Comparison of ENCODE assay signal across 30 mouse cellular contexts in genomic region chr15:83237460-83238243, GRCm38 (mm10). TPM values are rescaled to one million over a fixed set of nuclear protein-coding genes. Genes with fewer than 3 reads are reported as not detected.
DNase-seq lines count a peak whose midpoint lies in the region; ATAC-seq and TF ChIP-seq lines count a peak whose summit lies in the region.
"Had no signal": no experiment of that assay in that cellular context is flagged by ENCODE, and none has a peak within 500 bp of the region (broad histone marks: within the 10 kb centered on the region; RNA-seq: fewer than 3 reads in every experiment).

No protein-coding gene starts in this region.

- H3K36me3 ChIP-seq in midbrain, embryonic 11.5 days (ENCODE audit: control insufficient read depth, insufficient read depth, low read length) = no peaks in the 10 kb centered on the region
- no peaks in the 10 kb centered on the region for H3K36me3 ChIP-seq in midbrain, postnatal 0 days (ENCODE audit: insufficient read depth, low read length)
- peaks cover 7% of the 10 kb centered on the region; the same call in 1 of the 2 replicates for H3K36me3 ChIP-seq in ES-E14 (ENCODE audit: control insufficient read depth, insufficient read depth, low read length, poor library complexity, severe bottlenecking)
- H3K36me3 ChIP-seq in hindbrain, embryonic 14.5 days (replicated peaks; ENCODE audit: control insufficient read depth, insufficient read depth) = no peaks in the 10 kb centered on the region
- H3K36me3 ChIP-seq: embryonic facial prominence, embryonic 12.5 days; heart, embryonic 12.5 days; hindbrain, embryonic 15.5 days; liver, embryonic 13.5 days; midbrain, embryonic 13.5 days had no signal

- in situ Hi-C loops in ES-E14 (cut with MboI; ENCODE audit: low sequenced_read_pairs in 2 of 2, unreplicated experiment in 2 of 2) = no loop called here

- no peak for ATAC-seq in midbrain, embryonic 11.5 days (ENCODE audit: low FRiP score)
- no peak for ATAC-seq in midbrain, postnatal 0 days (ENCODE audit: low FRiP score)
- no peak for ATAC-seq in hindbrain, embryonic 14.5 days (ENCODE audit: low FRiP score)
- no peak for ATAC-seq in inflammation-experienced regulatory T-cells, adult 6 months
- ATAC-seq: activated CD4-positive, CD25-positive, alpha-beta regulatory T cell, adult 4 months; forebrain, embryonic 14.5 days; lung, postnatal 0 days; midbrain, embryonic 13.5 days had no signal

- no peaks in the 10 kb centered on the region for H3K27me3 ChIP-seq in midbrain, embryonic 11.5 days (ENCODE audit: control insufficient read depth, insufficient read depth, low read length)
- H3K27me3 ChIP-seq in midbrain, postnatal 0 days (ENCODE audit: insufficient read depth, low read length) = no peaks in the 10 kb centered on the region
- no peaks in the 10 kb centered on the region for H3K27me3 ChIP-seq in hindbrain, embryonic 14.5 days (ENCODE audit: control insufficient read depth, insufficient read depth, low read length)
- H3K27me3 ChIP-seq: embryonic facial prominence, embryonic 12.5 days; heart, embryonic 12.5 days; hindbrain, embryonic 15.5 days; liver, embryonic 13.5 days; midbrain, embryonic 13.5 days had no signal

- 74% methylated on average over 15 of the region's 15 CpGs for WGBS in midbrain, embryonic 11.5 days
- WGBS in midbrain, postnatal 0 days = 74% methylated on average over 15 of the region's 15 CpGs
- WGBS in hindbrain, embryonic 14.5 days = 68% methylated on average over 15 of the region's 15 CpGs

- no peak overlapping the region for H3K4me3 ChIP-seq in midbrain, embryonic 11.5 days (ENCODE audit: low read depth, low read length)
- H3K4me3 ChIP-seq in midbrain, postnatal 0 days (ENCODE audit: low read depth, low read length) = no peak overlapping the region
- peak overlapping the region; percentile 31 to 47 for H3K4me3 ChIP-seq in ES-E14 (ENCODE audit: insufficient read depth in 1 of 2, low read depth in 1 of 2, low read length in 2 of 2, poor library complexity in 1 of 2, severe bottlenecking in 1 of 2)
- H3K4me3 ChIP-seq in hindbrain, embryonic 14.5 days (replicated peaks; ENCODE audit: low read length) = no peak overlapping the region
- H3K4me3 ChIP-seq: embryonic facial prominence, embryonic 12.5 days; heart, adult 2 months; heart, embryonic 12.5 days; hindbrain, embryonic 15.5 days; liver, embryonic 13.5 days; megakaryocyte, embryonic 14.5 days; midbrain, embryonic 13.5 days had no signal

- no peaks in the 10 kb centered on the region for H3K4me1 ChIP-seq in midbrain, embryonic 11.5 days (ENCODE audit: control insufficient read depth, insufficient read depth, low read length)
- H3K4me1 ChIP-seq in midbrain, postnatal 0 days (ENCODE audit: insufficient read depth, low read length) = no peaks in the 10 kb centered on the region
- peaks cover 7 to 26% of the 10 kb centered on the region in 2 experiments for H3K4me1 ChIP-seq in ES-E14 (ENCODE audit: control insufficient read depth in 2 of 2, insufficient read depth in 2 of 2, low read length in 2 of 2, poor library complexity in 1 of 2)
- no peaks in the 10 kb centered on the region for H3K4me1 ChIP-seq in hindbrain, embryonic 14.5 days (replicated peaks; ENCODE audit: control insufficient read depth, insufficient read depth, low read length)
- H3K4me1 ChIP-seq: hindbrain, embryonic 15.5 days; liver, embryonic 13.5 days; megakaryocyte, embryonic 14.5 days; midbrain, embryonic 13.5 days had no signal

- H3K4me2 ChIP-seq in midbrain, embryonic 11.5 days = no peak overlapping the region
- H3K4me2 ChIP-seq in midbrain, postnatal 0 days (ENCODE audit: low read depth, low read length, poor library complexity, severe bottlenecking) = no peak overlapping the region
- H3K4me2 ChIP-seq in hindbrain, embryonic 14.5 days (replicated peaks) = no peak overlapping the region
- H3K4me2 ChIP-seq: embryonic facial prominence, embryonic 12.5 days; heart, embryonic 12.5 days; hindbrain, embryonic 15.5 days; liver, embryonic 13.5 days; midbrain, embryonic 13.5 days had no signal

- DNase-seq in midbrain, embryonic 11.5 days (ENCODE audit: low spot score, missing footprints) = peak; percentile 12
- no peak for DNase-seq in midbrain, postnatal 0 days (ENCODE audit: low spot score)
- DNase-seq in ES-E14 (ENCODE audit: low read depth, low spot score) = no peak
- peak; percentile 22 for DNase-seq in retina, embryonic 14.5 days (ENCODE audit: low spot score)
- no peak for DNase-seq in liver
- DNase-seq in hindbrain, embryonic 14.5 days (ENCODE audit: low spot score) = no peak
- DNase-seq: adrenal gland, adult 8-10 months; B cell, adult 2 months; cerebellum, adult 8-10 months; embryo, embryonic 11 days; gastrocnemius, postnatal 36 days; heart, adult 2 months; heart, postnatal 4 days; kidney, postnatal 36 days; layer of hippocampus, postnatal 36 days; left cerebral cortex, postnatal 4 days; liver, embryonic 13.5 days; lung, postnatal 4 days; right cerebral cortex, postnatal 25 days; thymus, postnatal 4 days had no signal

- H3K9me3 ChIP-seq in midbrain, embryonic 11.5 days (ENCODE audit: control insufficient read depth, low read length) = no peaks in the 10 kb centered on the region
- H3K9me3 ChIP-seq in midbrain, postnatal 0 days (ENCODE audit: low read length) = no peaks in the 10 kb centered on the region
- H3K9me3 ChIP-seq in ES-E14 (ENCODE audit: control insufficient read depth, insufficient read depth, low read depth, low read length) = no peaks in the 10 kb centered on the region
- H3K9me3 ChIP-seq in hindbrain, embryonic 14.5 days (ENCODE audit: control insufficient read depth, low read length) = no peaks in the 10 kb centered on the region
- H3K9me3 ChIP-seq: embryonic facial prominence, embryonic 12.5 days; heart, embryonic 12.5 days; hindbrain, embryonic 15.5 days; liver, embryonic 13.5 days; midbrain, embryonic 13.5 days had no signal

- no peak overlapping the region for H3K9ac ChIP-seq in midbrain, embryonic 11.5 days (ENCODE audit: low read length)
- no peak overlapping the region for H3K9ac ChIP-seq in midbrain, postnatal 0 days (replicated peaks; ENCODE audit: low read length, poor library complexity, severe bottlenecking)
- peak overlapping the region; percentile 63 for H3K9ac ChIP-seq in ES-E14 (ENCODE audit: insufficient read depth, low read depth, low read length, poor library complexity, severe bottlenecking)
- no peak overlapping the region for H3K9ac ChIP-seq in hindbrain, embryonic 14.5 days
- H3K9ac ChIP-seq: embryonic facial prominence, embryonic 12.5 days; heart, embryonic 12.5 days; hindbrain, embryonic 15.5 days; liver, embryonic 13.5 days; midbrain, embryonic 13.5 days had no signal

- H3K27ac ChIP-seq in midbrain, embryonic 11.5 days (ENCODE audit: low read depth, low read length) = no peak overlapping the region
- H3K27ac ChIP-seq in midbrain, postnatal 0 days (ENCODE audit: low read depth, low read length) = no peak overlapping the region
- peak overlapping the region; percentile 51 for H3K27ac ChIP-seq in ES-E14 (ENCODE audit: insufficient read depth, low read depth, low read length, poor library complexity, severe bottlenecking)
- no peak overlapping the region for H3K27ac ChIP-seq in hindbrain, embryonic 14.5 days
- H3K27ac ChIP-seq: embryonic facial prominence, embryonic 12.5 days; heart, adult 2 months; hindbrain, embryonic 15.5 days; liver, embryonic 13.5 days; midbrain, embryonic 13.5 days had no signal

- TF ChIP-seq CTCF in midbrain, postnatal 0 days (IDR thresholded peaks at IDR 0.05) = no peak

TF ChIP-seq in ES-E14, 5 proteins besides CTCF, POLR2A, EP300 and RAD21:
- TF ChIP-seq MAFK (IDR thresholded peaks at IDR 0.05; ENCODE audit: insufficient read depth, low read depth, low read length) = no peak
- TF ChIP-seq ZC3H11A (IDR thresholded peaks at IDR 0.05; ENCODE audit: borderline replicate concordance, low read depth, low read length) = no peak
- no peak for TF ChIP-seq CHD2 (IDR thresholded peaks at IDR 0.05; ENCODE audit: low read depth, low read length)

RNA-seq across cellular contexts. Expression of gene A4galt, which starts 13.9 kb away (rescaled TPM):
- 1.4 and 1.6 TPM in 2 replicates for polyA plus RNA-seq in midbrain, embryonic 11.5 days (2014; fragmentation: Nextera tagmentation; extraction: Ambion mirVana)
- 7.9 and 8.6 TPM in 2 replicates for total RNA-seq in midbrain, postnatal 0 days (2014; rRNA removed)
- polyA plus RNA-seq in midbrain, postnatal 0 days (2015; fragmentation: Nextera tagmentation; extraction: Ambion mirVana) = 5.1 and 5.6 TPM in 2 replicates
- 22.7 and 30.9 TPM in 2 replicates for total RNA-seq in ES-E14 (2012; rRNA removed)
- polyA plus RNA-seq in hindbrain, embryonic 14.5 days (2014; fragmentation: Nextera tagmentation; extraction: Ambion mirVana) = 2.3 and 4.2 TPM in 2 replicates
- not detected for polyA plus RNA-seq in inflammation-experienced regulatory T-cells, adult 6 months (2017; shearing (Covaris generic))
- total RNA-seq: monocyte, adult 5-6 weeks had no signal
- polyA plus RNA-seq: activated CD4-positive, CD25-positive, alpha-beta regulatory T cell, adult 4 months had no signal

Comparison
In these comparisons a context has a peak if more than half of its experiments do, and no peak if none do; other contexts are left out.
1. DNase-seq: peak in midbrain, embryonic 11.5 days (single experiment) and retina, embryonic 14.5 days (single experiment); none in midbrain, postnatal 0 days (single experiment), ES-E14 (single experiment), liver (single experiment) and hindbrain, embryonic 14.5 days (single experiment).
2. H3K4me3 ChIP-seq: peak in ES-E14 (2 of 2); none in midbrain, embryonic 11.5 days (single experiment), midbrain, postnatal 0 days (single experiment) and hindbrain, embryonic 14.5 days (single experiment).